Mouse (Mus musculus) testis, postnatal 10 days (tissue): ENCODE data around the gene Iqcd.

ENCODE experiments used
- DNase-seq: peaks from one replicate; pipeline ENCODE4 v3.0.0; 2021; ENCODE audit warnings: low spot score

Gene Iqcd

DNA sequence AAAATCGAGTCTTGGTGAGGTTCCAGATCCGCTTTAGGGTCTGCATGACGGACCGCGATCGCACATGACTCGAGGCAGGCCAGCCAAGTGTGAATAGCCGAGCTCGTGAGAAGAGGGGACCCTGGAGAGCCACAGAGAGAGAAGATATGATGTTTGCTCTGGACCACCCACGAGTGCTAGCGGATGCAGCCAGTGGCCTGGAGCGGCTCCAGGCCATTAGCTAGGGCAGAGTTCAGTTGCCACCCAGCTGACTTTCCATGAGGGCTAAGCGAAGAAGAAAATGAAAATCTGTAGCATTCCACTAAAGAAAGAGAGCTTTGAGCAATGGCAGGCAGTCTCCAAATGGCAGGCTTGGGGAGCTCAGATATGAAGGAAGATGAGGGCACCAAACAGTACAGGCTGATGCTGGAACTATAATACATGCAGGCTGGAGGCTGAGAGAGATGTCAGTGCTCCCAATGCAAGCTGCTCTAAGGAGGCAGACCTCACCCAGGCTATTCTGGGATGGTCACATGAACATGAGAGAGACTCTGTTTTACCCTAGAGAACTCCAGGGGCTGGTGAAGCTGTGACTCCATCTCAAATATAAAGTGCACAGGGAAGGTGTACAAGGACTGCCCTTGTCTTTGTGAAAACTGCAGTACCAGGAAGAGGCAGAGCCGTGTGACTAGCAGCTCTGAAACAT lies 17.6 kb upstream of the Iqcd start:
- no peak for DNase-seq

DNA sequence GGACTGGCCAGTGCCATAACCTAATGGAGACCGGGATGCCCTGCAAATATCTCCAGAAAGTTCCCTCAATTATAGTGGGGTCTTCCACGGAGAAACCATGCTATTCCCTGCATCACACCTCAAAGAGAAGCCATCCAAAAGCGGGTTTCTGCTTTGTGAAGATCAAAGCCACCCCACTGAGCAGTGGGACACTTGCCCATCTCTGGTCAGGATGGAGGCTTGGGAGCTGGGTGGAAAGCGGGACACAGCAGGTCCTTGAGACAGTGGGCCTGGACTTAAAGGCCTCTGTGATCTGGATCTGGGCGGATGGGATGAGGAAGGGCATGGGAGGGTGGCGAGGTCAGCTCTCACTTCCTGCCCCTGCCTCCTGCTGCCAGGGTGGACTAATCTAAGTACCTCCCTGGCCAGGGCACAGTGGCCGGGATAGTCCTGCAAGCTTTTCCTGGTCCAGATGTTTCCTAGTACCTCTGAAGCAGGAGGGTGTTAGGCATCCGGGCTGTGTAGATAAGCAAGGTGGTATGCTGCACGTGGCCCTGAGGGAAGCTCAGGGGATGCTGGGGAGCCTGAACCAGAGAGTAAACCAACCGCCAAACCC lies 14.2 kb upstream of the Iqcd start:
- no peak for DNase-seq

DNA sequence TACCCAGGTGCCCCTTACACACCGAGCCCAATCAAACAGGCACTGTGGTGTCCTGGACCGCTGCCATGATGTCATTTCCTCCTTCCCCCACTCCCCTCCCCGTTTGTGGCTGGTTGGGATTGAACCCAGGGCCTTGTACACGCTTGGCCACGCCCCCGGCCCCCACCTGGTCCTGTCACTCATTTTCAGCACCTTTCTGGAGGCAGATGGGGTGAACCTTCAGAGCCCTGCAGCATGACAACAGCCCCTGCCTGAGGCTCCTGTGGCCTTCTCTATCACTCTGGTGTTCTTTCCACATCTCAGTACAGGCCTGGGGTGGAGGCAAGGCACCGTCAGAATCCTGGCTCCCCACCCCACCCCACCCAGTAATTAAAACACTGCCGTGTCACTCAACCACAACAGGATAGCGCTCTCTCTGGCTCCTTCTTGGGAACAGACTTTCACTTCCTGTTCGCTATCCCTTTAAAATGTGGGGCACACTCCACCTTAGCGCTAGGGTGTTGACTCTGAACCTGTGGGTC lies 12.0 kb upstream of the Iqcd start:
- DNase-seq, result no peak

DNA sequence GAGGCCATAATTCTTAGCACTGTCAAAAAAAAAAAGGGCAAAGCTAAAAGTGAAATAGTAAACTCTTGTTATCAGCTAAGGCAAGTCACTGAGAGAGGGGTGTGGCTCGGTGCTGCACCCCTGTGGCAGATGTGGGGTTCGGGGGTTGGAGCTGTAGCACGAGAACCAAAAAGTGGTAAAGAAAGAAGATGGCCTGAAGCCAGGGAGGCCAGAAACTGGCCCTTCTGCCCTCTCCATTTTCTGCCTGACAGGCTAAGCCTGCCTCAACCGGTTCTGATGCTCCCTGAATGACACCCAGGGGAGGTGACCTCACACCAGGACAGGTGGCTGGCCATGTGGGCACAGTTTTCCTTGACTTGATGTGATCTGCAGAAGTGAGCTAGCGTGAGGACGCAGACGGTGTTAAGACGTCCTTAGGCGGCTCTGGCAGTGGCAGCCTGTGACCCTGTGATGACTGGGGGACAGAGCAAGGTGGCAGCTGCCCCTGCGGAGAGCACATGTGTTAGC lies 10.8 kb upstream of the Iqcd start:
- no peak for DNase-seq

GRCm38 (mm10) chr5:120578504-120579081 lies 10.2 kb upstream of the Iqcd start:
- peak; percentile 84 for DNase-seq

DNA sequence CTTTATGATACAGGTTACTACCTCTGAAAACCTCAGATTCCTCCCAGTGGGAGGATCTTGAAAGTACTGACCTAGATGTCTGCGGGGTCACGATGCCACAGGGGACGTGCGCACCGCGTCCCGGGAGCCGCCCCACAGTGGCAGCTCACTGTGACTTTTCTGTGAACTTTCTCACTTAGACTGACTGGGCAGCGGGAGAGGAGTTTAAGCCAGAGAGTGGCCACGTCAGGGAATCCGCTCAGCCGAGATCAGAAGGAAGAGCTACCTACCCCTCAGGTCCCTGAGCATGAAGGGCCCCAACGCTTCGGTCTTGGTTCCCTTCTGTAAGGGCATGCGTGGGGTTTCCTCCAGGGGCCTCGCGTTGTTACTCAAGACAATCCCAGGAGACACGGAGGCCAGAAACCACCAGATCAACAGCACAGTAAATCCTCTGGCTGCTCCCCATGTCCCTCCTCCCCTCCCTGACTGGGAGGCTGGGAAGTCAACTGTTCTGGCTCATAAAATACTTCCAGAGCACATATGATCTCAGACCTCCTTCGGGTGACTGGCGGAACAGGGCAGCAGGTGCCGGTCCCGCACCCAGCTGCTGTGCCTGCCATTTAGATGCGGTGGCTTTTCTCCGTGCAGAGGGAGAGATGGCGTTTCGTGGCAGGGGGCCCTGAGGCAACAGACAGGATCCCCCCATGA lies 9.5 kb upstream of the Iqcd start:
- DNase-seq, result no peak

DNA sequence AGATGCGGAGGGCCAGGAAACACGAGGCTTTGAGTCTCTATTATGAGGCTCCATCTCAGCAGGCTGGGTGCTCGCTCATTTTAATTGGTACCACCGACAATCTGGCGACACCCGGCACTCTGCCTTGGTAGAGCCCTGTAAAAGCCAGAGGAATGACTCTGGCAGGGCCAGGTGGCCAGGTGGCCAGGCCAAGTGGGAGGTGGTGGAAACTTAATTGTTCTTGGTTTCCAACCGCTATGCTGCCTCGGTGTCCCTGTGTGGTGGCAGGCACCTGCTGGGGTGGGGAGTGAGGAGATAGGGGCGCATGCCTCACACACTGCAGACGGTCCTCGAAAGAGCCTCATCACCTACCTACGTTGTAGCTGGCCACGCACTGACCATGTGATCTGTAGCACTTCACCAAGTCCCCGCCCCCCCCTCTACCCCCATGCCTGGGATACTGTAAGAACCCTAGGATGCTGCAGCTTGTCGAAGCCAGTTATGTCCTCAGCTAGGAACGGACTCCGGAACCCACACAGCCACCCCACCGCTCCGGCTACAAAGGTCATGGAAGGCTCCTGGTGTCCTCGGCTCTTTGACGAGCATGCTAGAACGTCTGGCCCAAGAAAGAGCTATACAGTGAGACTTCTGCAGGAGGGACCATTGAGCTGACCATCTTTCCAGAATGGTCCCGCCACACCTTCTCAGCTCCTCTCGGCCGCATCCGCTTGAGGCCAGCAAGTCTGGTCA lies 8.8 kb upstream of the Iqcd start:
- DNase-seq, result no peak

DNA sequence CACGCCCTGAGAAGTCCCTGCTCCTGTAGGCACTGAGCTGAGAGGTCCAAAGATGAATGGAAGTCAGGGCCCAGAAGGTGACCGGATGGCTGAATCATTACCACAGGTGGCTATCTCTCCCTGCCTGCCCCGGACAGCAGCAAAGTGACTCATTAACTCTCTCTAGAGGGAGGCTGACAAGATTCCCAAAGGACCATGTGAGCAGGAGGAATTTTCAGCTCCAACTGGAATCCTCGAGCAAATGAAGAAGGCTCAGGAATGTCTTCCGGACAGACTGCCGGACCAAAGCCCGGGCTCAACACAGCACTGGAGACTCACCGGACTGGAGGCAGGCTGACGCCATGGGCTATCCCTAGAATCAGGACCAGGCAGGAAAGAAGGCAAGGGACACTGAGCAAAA lies 6.8 kb upstream of the Iqcd start:
- no peak for DNase-seq

DNA sequence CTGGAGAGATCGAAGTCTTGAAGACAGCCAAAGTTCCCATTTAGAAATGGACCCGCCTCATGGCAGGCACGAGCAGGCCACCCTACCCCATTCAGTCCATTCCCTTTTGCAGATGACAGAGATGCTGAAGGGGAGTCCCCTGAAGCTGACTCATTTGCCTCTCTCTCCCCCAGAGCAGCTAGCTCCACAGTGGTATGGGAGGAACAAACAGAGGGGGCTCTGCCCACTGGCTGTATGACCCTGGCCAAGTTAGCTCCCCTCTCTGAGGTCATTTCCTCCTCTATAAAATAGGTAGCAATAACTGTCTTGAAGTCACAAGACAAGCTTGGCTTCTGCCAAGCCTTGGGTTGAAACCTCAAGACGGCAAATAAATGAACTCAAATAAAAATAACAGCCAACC lies 5.3 kb upstream of the Iqcd start:
- DNase-seq, result no peak

- no peak for DNase-seq
Observed at GRCm38 (mm10) chr5:120584968-120585367, 3.8 kb upstream of the Iqcd start.

- peak; percentile 76 for DNase-seq
Observed at GRCm38 (mm10) chr5:120586741-120587615, 1.8 kb upstream of the Iqcd start.

DNA sequence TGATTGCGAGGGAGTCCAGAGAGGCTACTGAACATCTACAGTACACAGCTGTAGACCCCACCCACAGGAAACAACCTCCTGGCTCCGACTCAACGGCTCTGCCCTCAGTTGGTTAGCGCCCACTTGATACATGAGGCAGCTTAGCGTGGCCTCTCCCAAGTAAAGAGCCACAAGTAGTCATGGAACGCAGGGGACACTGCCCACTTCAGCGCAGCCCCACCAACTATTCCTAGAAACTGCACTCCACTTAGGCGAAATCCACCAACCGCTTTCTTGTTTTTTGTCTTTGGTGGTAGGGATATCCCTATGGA lies 1.2 kb upstream of the Iqcd start:
- no peak for DNase-seq

- DNase-seq, result no peak
Observed at GRCm38 (mm10) chr5:120587940-120588568, 762 bp upstream of the Iqcd start.

DNA sequence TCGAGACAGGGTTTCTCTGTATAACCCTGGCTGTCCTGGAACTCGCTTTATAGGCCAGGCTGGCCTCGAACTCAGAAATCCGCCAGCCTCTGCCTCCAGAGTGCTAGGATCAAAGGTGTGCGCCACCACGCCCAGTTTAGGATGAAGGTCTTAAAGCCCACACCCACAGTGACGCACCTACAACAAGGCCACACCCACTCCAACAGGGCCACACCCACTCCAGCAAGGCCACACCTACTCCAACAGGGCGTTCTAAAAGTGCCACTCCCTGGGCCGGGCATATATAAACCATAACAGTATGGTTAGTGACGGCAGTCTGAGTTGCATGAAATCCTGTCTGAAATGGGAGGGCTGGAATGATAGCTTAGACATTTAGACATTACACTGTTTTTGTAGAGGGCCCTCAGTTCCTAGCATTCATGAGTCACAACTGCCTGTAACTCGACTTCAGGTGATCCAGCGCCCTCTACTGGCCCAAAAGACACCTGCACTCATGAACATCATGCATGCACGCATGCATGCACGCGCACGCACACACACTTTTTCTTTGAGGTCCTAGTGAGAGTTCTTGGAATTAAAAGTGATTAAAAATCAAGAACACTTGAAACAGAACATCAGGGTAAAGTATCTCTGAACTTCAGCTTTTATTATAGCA lies 1.7 kb downstream of the Iqcd start:
- DNase-seq, result no peak

DNA sequence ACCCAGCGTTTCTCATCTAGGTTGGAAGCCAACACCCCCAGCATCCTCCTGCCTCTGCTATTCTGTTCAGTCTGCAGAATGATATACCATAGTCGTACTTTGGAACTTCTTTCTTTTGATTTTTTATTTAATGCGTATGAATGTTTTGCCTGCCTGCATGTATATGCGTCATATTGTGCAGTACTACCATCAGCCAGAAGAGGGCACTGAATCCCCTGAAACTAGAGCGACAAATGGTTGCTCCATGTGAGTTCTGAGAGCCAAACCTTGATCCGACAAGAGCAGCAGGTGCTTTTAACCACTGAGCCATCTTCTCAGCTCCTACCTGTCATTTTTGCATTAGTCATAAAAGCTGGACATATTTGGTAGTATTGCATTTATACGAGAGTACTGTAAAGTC lies 3.3 kb downstream of the Iqcd start:
- DNase-seq, result no peak

GRCm38 (mm10) chr5:120594485-120594884 lies 5.7 kb downstream of the Iqcd start:
- DNase-seq, result no peak

DNA sequence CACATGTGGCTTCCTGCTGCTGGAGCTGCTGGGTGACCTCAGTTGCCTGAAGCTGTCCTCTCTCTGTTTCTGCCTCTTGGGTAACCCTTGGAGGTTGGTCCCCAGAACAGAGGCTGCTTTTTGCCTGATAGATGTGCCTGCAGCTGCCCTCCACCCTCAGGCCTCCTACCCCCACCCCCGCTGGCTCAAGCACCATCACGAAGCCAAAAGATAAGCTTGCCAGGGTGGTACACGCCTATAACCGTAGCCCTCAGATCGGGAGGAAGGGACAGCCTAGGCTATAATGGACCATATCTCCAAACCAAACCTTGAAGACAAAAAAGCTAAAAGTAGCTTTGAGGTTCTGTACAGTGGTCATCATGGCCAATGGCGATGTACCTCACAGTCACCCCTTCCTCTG lies 10.8 kb downstream of the Iqcd start:
- no peak for DNase-seq

DNA sequence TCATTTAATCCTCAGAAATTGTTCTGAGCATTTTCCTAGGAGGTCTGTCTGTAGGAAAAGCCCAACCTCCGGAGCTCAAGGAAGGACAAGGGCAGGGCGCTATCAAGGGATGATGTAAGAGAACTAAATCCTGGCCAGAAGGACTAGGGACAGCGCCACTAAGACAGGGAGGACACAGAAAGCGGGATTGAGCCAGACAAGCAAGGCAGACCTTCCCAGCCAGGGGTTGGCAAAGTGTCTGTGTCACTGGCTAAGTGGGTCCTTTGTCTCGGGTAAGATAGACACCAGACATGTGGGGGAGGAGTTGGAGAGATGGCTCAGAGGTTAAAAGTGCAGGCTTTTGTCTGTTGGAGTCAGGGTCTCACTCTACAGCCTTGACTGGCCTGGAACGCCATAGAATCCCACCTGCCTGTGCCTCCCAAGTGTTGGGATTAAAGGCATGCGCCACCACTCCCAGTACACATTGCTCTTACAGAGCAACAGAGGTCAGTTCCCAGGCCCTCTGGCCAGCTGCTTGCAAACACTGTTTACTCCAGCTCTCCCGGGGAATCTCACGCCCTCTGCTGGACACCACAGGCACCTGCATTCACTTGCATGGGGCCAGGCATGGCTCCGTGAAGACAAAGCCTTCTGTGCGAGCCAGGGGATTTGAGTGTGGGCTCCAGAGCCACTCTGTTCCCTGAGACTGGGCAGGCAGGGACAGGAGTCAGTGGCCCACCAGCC lies 12.3 kb downstream of the Iqcd start:
- peak; percentile 80 for DNase-seq

GRCm38 (mm10) chr5:120602210-120602609 lies 13.4 kb downstream of the Iqcd start:
- DNase-seq, result no peak

DNA sequence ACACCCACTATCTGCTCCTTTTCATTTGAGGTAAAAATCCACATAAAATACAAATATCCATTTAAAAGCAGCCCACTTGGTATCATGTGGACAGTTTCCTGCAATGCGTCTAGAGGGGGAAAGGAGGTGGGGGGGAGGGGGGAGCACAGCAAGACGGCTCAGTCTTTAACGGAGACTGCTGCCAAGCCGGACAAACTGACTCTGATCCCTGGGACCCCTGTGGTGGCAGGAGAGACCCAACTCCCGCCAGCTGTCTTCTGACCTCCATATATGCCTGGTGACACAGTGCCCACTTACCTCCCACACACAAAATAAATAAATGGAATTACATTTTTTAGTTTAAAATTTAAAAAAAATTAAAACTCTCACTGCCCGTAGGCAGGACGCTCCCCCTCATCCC lies 14.7 kb downstream of the Iqcd start:
- no peak for DNase-seq
